Mouse (Mus musculus) lung, adult 2 months (tissue): ENCODE measurements at regions not wholly inside any gene's neighbourhood (a gene's known extent, or its start where the extent isn't known, plus 50 kb on each side); places are given as distances from the start of the nearest gene placed in this dataset.

Experiments used
- CTCF ChIP-seq: fragments of 200-500 bp; IDR thresholded peaks from 2 replicates; pipeline ENCODE4 v1.5.1; 2011; ENCODE audit warnings: mild to moderate bottlenecking, low read length, control low read depth; ENCODE audit not compliant: insufficient read depth
- POLR2A ChIP-seq: fragments of 200-500 bp; IDR thresholded peaks from 2 replicates; pipeline ENCODE4 v1.6.1; 2011; ENCODE audit warnings: low read depth, mild to moderate bottlenecking, control low read depth, low read length, borderline replicate concordance; ENCODE audit errors: extremely low read depth

GRCm38 (mm10) chr4:81222468-81223175 lies 220.0 kb downstream of the Mpdz start:
- no peak for TF ChIP-seq CTCF
- TF ChIP-seq POLR2A = no peak
